Mouse (Mus musculus): ENCODE results near the gene Tbx21.
A peak's percentile ranks its signal among the peaks of the same experiment; 100 is the strongest.

The Tbx21 gene

GRCm38 (mm10) chr11:97114671-97115601 is at the start of gene Tbx21:
TSS of gene Tbx21 (minus strand) at chr11:97115331.
- DNase-seq: no peak

- DNase-seq: no peak
Observed at GRCm38 (mm10) chr11:97160341-97160740, 45.2 kb upstream of the Tbx21 start.

- DNase-seq: no peak
Observed at GRCm38 (mm10) chr11:97156999-97157398, 41.9 kb upstream of the Tbx21 start.

GRCm38 (mm10) chr11:97152662-97153287 is 37.6 kb upstream of the Tbx21 start:
- no peak for DNase-seq

- DNase-seq: peak in 1 of 2 experiments; percentile 48
Observed at GRCm38 (mm10) chr11:97152023-97152426, 36.9 kb upstream of the Tbx21 start.

GRCm38 (mm10) chr11:97151343-97151801 is 36.2 kb upstream of the Tbx21 start, which contains the start of gene Tbkbp1:
TSS of gene Tbkbp1 (minus strand) at chr11:97151495.
- peak; percentile 64 to 69 for DNase-seq

GRCm38 (mm10) chr11:97150411-97151330 is 35.5 kb upstream of the Tbx21 start:
- peak; percentile 81 to 83 for DNase-seq

- peak; percentile 67 to 68 for DNase-seq
Observed at GRCm38 (mm10) chr11:97149995-97150410, 34.9 kb upstream of the Tbx21 start.

- DNase-seq: no peak
Observed at GRCm38 (mm10) chr11:97149026-97149425, 33.9 kb upstream of the Tbx21 start.

GRCm38 (mm10) chr11:97148591-97148990 is 33.5 kb upstream of the Tbx21 start:
- DNase-seq: no peak

GRCm38 (mm10) chr11:97147333-97147732 is 32.2 kb upstream of the Tbx21 start:
- no peak for DNase-seq

GRCm38 (mm10) chr11:97146724-97147123 is 31.6 kb upstream of the Tbx21 start:
- peak; percentile 76 to 77 for DNase-seq

GRCm38 (mm10) chr11:97145951-97146350 is 30.8 kb upstream of the Tbx21 start:
- no peak for DNase-seq

GRCm38 (mm10) chr11:97145320-97145719 is 30.2 kb upstream of the Tbx21 start:
- DNase-seq: no peak

- DNase-seq: no peak
Observed at GRCm38 (mm10) chr11:97143196-97143900, 28.2 kb upstream of the Tbx21 start.

GRCm38 (mm10) chr11:97142159-97142608 is 27.1 kb upstream of the Tbx21 start:
- DNase-seq: no peak

- no peak for DNase-seq
Observed at GRCm38 (mm10) chr11:97140811-97141210, 25.7 kb upstream of the Tbx21 start.

GRCm38 (mm10) chr11:97139256-97139655 is 24.1 kb upstream of the Tbx21 start:
- DNase-seq: no peak

- peak; percentile 48 to 62 for DNase-seq
Observed at GRCm38 (mm10) chr11:97138554-97139226, 23.6 kb upstream of the Tbx21 start.

- no peak for DNase-seq
Observed at GRCm38 (mm10) chr11:97133270-97133669, 18.1 kb upstream of the Tbx21 start.

GRCm38 (mm10) chr11:97132185-97132584 is 17.1 kb upstream of the Tbx21 start:
- no peak for DNase-seq

Data from cerebellum, postnatal 36 days (tissue).